Mouse (Mus musculus) neural tube, postnatal 0 days (tissue): Measurements from ENCODE around the gene Zc3h14. TPM values are rescaled to one million over a fixed set of nuclear protein-coding genes. Genes with fewer than 3 reads are reported as not detected.

Source experiments
- polyA plus RNA-seq: library from polyadenylated mRNA; unstranded; fragments of >200 nt; fragmentation: Nextera tagmentation; extraction: Ambion mirVana; gene quantifications from 2 replicates; pipeline ENCODE4 v1.2.1, GENCODE M21; 2015

Zc3h14 gene
- 85.2 and 90.7 TPM in 2 replicates for polyA plus RNA-seq

GRCm38 (mm10) chr12:98746746-98747379, at the start of gene Zc3h14:
Zc3h14 (plus strand) TSS chr12:98746964.

GRCm38 (mm10) chr12:98736951-98737800, 9.6 kb upstream of the Zc3h14 start, which contains the start of gene Ptpn21:
Ptpn21 (minus strand) TSS chr12:98737405.

Other genes starting within 250 kb of the Zc3h14 start
- gene Kcnk10, start 168.7 kb upstream of the Zc3h14 start, polyA plus RNA-seq: 27.9 and 30.8 TPM in 2 replicates
- 28.6 and 30.8 TPM in 2 replicates for gene Spata7, start 118.8 kb upstream of the Zc3h14 start, polyA plus RNA-seq
- gene Ptpn21, start 9.6 kb upstream of the Zc3h14 start, polyA plus RNA-seq: 2.8 and 3.7 TPM in 2 replicates
- gene Eml5, start 154.5 kb downstream of the Zc3h14 start, polyA plus RNA-seq: 12.0 and 14.9 TPM in 2 replicates
- gene Ttc8, start 173.6 kb downstream of the Zc3h14 start, polyA plus RNA-seq: 23.5 and 24.3 TPM in 2 replicates